Mouse (Mus musculus) right cerebral cortex, adult 2 months (tissue): ENCODE measurements around the gene Slc16a1.
"Not testable (repeated sequence)": the region's sequence is repeated elsewhere in the genome, so short reads cannot be mapped to it uniquely, and the experiment has no call there.

Experiments used
- DNase-seq, 2 experiments: peaks; one replicate each; pipeline ENCODE4 v3.0.0; 2021 to 2022; ENCODE audit warnings: low spot score in 2 of 2

Gene Slc16a1

GRCm38 (mm10) chr3:104638932-104639748, 672 bp downstream of the Slc16a1 start:
- peak; percentile 39 to 60 for DNase-seq

GRCm38 (mm10) chr3:104639749-104640368, 1.4 kb downstream of the Slc16a1 start:
- DNase-seq = no peak

- no peak for DNase-seq
Measured at GRCm38 (mm10) chr3:104640855-104641254, 2.4 kb downstream of the Slc16a1 start.

GRCm38 (mm10) chr3:104641313-104641712, 2.8 kb downstream of the Slc16a1 start:
- no peak for DNase-seq

DNA sequence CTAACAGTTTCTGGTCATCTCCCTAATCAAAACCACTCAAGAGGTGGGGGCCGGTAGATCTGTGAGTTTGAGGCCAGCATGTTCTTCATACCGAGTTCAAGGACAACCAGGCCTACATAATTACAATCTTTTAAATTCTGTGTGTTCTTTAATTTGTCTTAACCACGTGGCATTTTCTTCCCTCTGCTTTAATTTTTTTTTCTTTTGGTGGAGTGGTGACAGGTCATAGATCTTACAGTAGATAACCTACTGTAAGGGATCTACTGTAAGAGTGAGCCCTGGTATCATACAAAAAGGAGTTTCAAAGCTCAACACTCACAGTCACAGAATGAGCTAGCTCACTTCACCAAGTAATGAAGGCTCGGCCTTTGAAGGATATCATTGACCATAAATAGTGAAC, 4.6 kb downstream of the Slc16a1 start:
- no peak for DNase-seq

DNA sequence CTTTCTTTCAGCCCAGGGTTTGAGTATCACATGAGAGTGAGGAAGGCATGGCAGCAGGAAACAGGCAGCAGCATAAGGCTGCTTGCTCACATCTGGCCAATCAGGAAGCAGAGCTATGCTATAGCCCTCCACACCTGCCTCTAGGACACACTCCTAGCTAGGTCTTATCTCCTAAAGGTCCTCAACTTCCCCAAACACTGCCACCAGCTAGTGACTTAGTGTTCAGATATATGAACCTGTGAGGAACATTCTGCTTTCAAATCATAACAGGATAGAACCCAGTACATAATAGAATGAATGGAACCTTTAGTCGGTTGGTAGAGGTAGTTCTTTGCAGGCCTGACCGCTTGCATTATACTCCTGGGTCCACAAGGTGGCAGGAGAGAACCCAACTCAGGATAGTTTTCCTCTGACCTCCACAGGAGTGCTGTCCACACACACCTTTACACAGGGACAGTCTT, 5.4 kb downstream of the Slc16a1 start:
- DNase-seq = peak; percentile 67 to 68

GRCm38 (mm10) chr3:104644371-104644770, 5.9 kb downstream of the Slc16a1 start:
- DNase-seq = no peak

DNA sequence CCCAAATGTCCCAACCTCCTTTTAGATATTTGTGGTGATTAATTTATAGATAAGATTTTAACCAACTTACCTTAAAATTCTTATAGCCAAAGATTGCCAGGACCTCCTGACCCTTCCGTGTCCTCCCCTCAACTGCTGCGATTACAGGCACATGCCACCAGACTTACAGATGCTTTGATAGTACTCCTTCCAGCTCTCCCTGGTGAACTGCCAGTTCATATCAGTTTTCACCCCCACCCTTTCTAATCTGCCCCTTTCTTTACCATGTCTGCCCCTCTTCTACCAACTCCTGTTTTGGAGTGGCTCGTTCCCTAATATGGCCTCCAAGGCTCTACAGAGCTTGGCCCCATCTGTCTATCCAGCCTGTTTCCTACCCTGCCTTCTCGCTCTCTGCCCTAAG, 15.8 kb downstream of the Slc16a1 start:
- no peak for DNase-seq

- DNase-seq = no peak
Measured at GRCm38 (mm10) chr3:104654921-104655320, 16.5 kb downstream of the Slc16a1 start.

GRCm38 (mm10) chr3:104658706-104659105, 20.2 kb downstream of the Slc16a1 start:
- DNase-seq = no peak

- DNase-seq = no peak
Measured at GRCm38 (mm10) chr3:104659758-104660157, 21.3 kb downstream of the Slc16a1 start.

DNA sequence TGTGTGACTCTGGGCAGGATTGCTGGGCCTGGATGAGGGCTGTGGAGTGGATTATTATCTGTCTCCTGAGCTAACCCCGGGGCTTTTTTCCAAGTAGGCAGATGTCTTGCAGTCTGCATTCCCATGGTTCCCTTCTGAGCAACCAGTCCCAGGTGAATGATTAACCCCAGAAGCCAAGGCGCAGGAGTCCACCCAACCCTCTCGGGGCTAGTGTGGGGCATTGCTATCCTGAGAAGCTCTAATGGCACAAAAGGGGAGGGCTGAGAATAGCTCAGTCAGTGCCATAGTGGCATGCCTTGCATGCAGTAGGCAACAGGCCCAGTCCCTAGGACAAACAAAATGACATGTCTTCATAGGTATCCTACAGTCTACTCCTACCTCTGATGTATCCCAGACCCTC, 22.1 kb downstream of the Slc16a1 start:
- DNase-seq = no peak

GRCm38 (mm10) chr3:104662007-104662406, 23.5 kb downstream of the Slc16a1 start:
- no peak for DNase-seq

GRCm38 (mm10) chr3:104662926-104663325, 24.5 kb downstream of the Slc16a1 start:
- no peak for DNase-seq

- DNase-seq = peak; percentile 75 to 82
Measured at GRCm38 (mm10) chr3:104666950-104667349, 28.5 kb downstream of the Slc16a1 start.

DNA sequence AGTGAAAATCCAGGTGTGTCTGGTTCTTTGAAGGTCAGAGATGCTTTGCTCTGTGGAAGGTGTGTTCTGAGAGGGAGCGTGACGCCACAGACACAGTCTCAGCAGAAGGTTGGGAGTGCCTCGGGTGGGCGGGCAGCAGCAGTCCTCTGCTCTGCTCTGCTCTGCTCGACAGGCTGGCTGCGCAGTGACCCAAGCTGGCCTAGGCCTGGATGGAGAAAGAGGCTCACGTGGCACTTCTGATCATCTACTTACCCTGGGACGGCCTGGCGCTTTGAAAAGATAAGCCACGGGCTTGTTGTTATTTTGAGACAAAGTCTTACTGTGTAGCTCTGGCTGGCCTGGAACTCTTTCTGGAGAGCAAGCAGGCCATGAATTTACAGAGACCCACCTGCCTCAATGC, 29.0 kb downstream of the Slc16a1 start:
- peak in 1 of 2 experiments; percentile 14 for DNase-seq

DNA sequence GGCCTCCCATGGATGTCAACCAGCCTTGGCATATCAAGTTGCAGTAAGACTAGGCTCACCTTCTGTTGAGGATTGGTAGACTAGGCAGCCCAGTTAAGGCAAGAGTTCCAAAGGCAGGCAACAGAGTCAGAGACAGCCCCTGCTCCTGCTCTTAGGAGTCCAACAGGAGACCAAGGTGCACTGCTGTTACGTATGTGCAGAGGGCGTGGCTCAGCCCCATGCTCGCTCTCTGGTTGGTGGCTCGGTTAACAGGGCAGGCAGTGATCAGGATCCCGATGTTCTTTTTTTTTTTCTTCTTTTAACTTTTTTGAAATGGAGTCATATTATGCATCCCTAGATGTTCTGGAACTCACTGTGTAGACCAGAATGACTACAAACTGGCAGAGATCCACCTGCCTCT, 30.5 kb downstream of the Slc16a1 start:
- DNase-seq = no peak

- DNase-seq = no peak
Measured at GRCm38 (mm10) chr3:104669856-104670182, 31.4 kb downstream of the Slc16a1 start.

- not testable (repeated sequence) for DNase-seq
Measured at GRCm38 (mm10) chr3:104670183-104671020, 31.9 kb downstream of the Slc16a1 start.

DNA sequence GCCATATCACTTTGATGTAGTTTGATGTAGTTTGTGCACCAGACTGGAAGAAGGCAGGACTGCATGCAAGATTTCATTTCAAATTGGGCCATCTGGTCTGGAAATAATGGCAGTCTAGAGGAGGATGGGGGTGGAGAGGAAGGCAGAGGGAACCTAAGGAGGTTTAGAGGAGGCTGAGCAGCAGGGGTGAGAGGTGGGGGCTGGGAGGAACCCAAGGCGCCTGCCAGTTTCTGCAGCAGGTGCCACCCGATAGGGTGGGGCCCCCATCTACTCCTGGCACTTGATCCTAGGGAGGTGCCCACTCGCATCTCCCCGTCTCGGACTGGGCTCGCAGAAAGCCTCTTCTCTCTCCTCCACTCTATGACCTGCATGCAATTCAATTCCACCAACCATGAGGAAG, 33.1 kb downstream of the Slc16a1 start:
- DNase-seq = peak; percentile 24 to 26

- no peak for DNase-seq
Measured at GRCm38 (mm10) chr3:104672041-104672440, 33.6 kb downstream of the Slc16a1 start.

DNA sequence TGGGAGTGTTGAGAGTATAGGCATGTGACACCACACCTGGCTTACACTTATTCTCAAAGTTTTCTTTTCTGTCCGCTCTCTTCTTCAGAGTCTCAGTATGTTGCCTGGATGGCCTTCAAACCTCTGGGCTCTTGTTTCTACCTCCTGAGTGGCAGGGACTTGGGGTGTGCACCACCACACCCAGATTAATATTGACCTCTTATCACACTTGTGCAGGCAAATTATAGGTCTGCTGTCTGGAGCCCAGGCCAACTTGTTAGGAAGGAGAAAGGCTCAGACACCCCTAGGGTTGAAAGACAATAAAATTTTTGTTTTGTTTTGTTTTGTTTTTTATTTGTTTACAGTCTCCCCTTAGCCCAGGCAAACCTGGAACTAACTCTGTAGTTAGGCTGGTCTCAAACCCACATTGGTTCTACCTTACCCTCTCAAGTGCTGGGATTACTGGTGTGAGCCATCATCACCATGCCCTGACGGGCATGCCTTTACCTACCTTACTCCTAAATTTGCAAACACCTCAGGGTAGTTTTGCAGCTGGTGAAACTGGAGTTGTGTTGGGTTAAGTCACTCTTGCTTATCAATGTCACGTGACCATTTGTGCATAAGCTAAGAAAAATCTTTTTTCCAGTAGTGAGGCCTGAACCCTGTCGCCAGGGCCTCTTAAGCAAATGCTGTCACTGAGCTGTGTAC, 35.3 kb downstream of the Slc16a1 start:
- no peak for DNase-seq
